Mouse (Mus musculus): ENCODE results near the gene Ppp1r13b. TPM values are rescaled to one million over a fixed set of nuclear protein-coding genes. Genes with fewer than 3 reads are reported as not detected.

Gene Ppp1r13b
- total and polyA plus RNA-seq, 2 experiments from 2014 or later: 11.2 to 18.2 TPM

DNA sequence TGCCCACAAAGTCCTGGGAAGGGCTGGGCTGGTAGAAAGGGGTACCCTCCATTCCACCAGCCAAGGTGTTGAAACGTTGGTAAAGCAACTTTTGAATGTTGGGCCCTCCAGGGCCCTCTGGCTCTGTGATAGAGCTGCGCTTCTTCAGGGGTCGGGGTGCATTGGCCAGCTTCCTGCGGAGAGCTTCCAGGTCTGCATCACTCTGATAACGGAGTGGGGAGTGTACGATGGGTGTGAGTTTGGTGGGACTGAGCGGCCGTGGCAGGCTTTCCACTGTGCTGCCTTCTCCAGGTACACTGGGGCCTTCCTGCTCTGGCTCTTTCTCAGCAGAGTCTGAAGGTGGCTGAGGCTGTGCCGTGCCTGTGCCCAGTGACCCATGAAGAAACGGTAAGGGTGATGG, 74.5 kb downstream of the Ppp1r13b start:
- no peak overlapping the region for H3K4me3 ChIP-seq (ENCODE audit: low read depth, low read length)
- H3K27ac ChIP-seq (ENCODE audit: low read depth): no peak overlapping the region
- no peak overlapping the region for H3K9ac ChIP-seq (replicated peaks; ENCODE audit: low read depth, low read length)
- TF ChIP-seq EP300 (IDR thresholded peaks at IDR 0.05; ENCODE audit: low read depth) (no peak), CTCF (IDR thresholded peaks at IDR 0.05; ENCODE audit: low read depth) (no peak)
- no peaks in the 10 kb centered on the region for H3K9me3 ChIP-seq (replicated peaks; ENCODE audit: control insufficient read depth, low read length)
- DNase-seq (ENCODE audit: low spot score) (no peak), ATAC-seq (ENCODE audit: insufficient read depth, low read depth) (no peak)
- no peak overlapping the region for H3K4me2 ChIP-seq (ENCODE audit: low read depth, low read length)
- WGBS: 80% methylated on average over 10 of the region's 10 CpGs
- H3K36me3 ChIP-seq (replicated peaks; ENCODE audit: control insufficient read depth, insufficient read depth, low read length): peaks cover 97% of the 10 kb centered on the region
- H3K4me1 ChIP-seq (ENCODE audit: control insufficient read depth, insufficient read depth): no peaks in the 10 kb centered on the region
- H3K27me3 ChIP-seq (ENCODE audit: control insufficient read depth, insufficient read depth, low read length): no peaks in the 10 kb centered on the region

- 80% methylated on average over 5 of the region's 5 CpGs for WGBS
- Histone ChIP-seq H3K4me1 (ENCODE audit: control insufficient read depth, insufficient read depth) (no peaks in the 10 kb centered on the region), H3K27me3 (ENCODE audit: control insufficient read depth, insufficient read depth, low read length) (no peaks in the 10 kb centered on the region), H3K27ac (ENCODE audit: low read depth) (no peak overlapping the region), H3K4me3 (ENCODE audit: low read depth, low read length) (no peak overlapping the region), H3K9me3 (replicated peaks; ENCODE audit: control insufficient read depth, low read length) (no peaks in the 10 kb centered on the region), H3K4me2 (ENCODE audit: low read depth, low read length) (no peak overlapping the region), H3K9ac (replicated peaks; ENCODE audit: low read depth, low read length) (no peak overlapping the region), H3K36me3 (replicated peaks; ENCODE audit: control insufficient read depth, insufficient read depth, low read length) (peaks cover 98% of the 10 kb centered on the region)
- TF ChIP-seq EP300 (IDR thresholded peaks at IDR 0.05; ENCODE audit: low read depth): no peak
- TF ChIP-seq CTCF (IDR thresholded peaks at IDR 0.05; ENCODE audit: low read depth): no peak
- ATAC-seq (ENCODE audit: insufficient read depth, low read depth): no peak
- DNase-seq (ENCODE audit: low spot score): no peak
Observed at GRCm38 (mm10) chr12:111832643-111833042, 75.3 kb downstream of the Ppp1r13b start.

GRCm38 (mm10) chr12:111830375-111830774, 77.5 kb downstream of the Ppp1r13b start:
- DNase-seq (ENCODE audit: low spot score): no peak
- no peaks in the 10 kb centered on the region for H3K27me3 ChIP-seq (ENCODE audit: control insufficient read depth, insufficient read depth, low read length)
- no peaks in the 10 kb centered on the region for H3K4me1 ChIP-seq (ENCODE audit: control insufficient read depth, insufficient read depth)
- no peak for ATAC-seq (ENCODE audit: insufficient read depth, low read depth)
- H3K4me3 ChIP-seq (ENCODE audit: low read depth, low read length): no peak overlapping the region
- no peak overlapping the region for H3K4me2 ChIP-seq (ENCODE audit: low read depth, low read length)
- no peak overlapping the region for H3K27ac ChIP-seq (ENCODE audit: low read depth)
- no peaks in the 10 kb centered on the region for H3K9me3 ChIP-seq (replicated peaks; ENCODE audit: control insufficient read depth, low read length)
- TF ChIP-seq CTCF (IDR thresholded peaks at IDR 0.05; ENCODE audit: low read depth) (no peak), EP300 (IDR thresholded peaks at IDR 0.05; ENCODE audit: low read depth) (no peak)
- H3K36me3 ChIP-seq (replicated peaks; ENCODE audit: control insufficient read depth, insufficient read depth, low read length): peaks cover 98% of the 10 kb centered on the region
- H3K9ac ChIP-seq (replicated peaks; ENCODE audit: low read depth, low read length): no peak overlapping the region
- WGBS: 84% methylated on average over 10 of the region's 10 CpGs

GRCm38 (mm10) chr12:111829954-111830353, 78.0 kb downstream of the Ppp1r13b start:
- TF ChIP-seq CTCF (IDR thresholded peaks at IDR 0.05; ENCODE audit: low read depth): no peak
- 86% methylated on average over 9 of the region's 9 CpGs for WGBS

GRCm38 (mm10) chr12:111829447-111829846, 78.5 kb downstream of the Ppp1r13b start:
- DNase-seq (ENCODE audit: low spot score): no peak
- no peak overlapping the region for H3K27ac ChIP-seq (ENCODE audit: low read depth)
- no peaks in the 10 kb centered on the region for H3K4me1 ChIP-seq (ENCODE audit: control insufficient read depth, insufficient read depth)
- 75% methylated on average over 5 of the region's 5 CpGs for WGBS
- no peak for TF ChIP-seq EP300 (IDR thresholded peaks at IDR 0.05; ENCODE audit: low read depth)
- no peak for TF ChIP-seq CTCF (IDR thresholded peaks at IDR 0.05; ENCODE audit: low read depth)
- no peak overlapping the region for H3K9ac ChIP-seq (replicated peaks; ENCODE audit: low read depth, low read length)
- no peaks in the 10 kb centered on the region for H3K9me3 ChIP-seq (replicated peaks; ENCODE audit: control insufficient read depth, low read length)
- no peak overlapping the region for H3K4me3 ChIP-seq (ENCODE audit: low read depth, low read length)
- no peak overlapping the region for H3K4me2 ChIP-seq (ENCODE audit: low read depth, low read length)
- no peaks in the 10 kb centered on the region for H3K27me3 ChIP-seq (ENCODE audit: control insufficient read depth, insufficient read depth, low read length)
- peaks cover 98% of the 10 kb centered on the region for H3K36me3 ChIP-seq (replicated peaks; ENCODE audit: control insufficient read depth, insufficient read depth, low read length)
- no peak for ATAC-seq (ENCODE audit: insufficient read depth, low read depth)

More at GRCm38 (mm10) chr12:111829954-111830353, 78.0 kb downstream of the Ppp1r13b start:
- Histone ChIP-seq H3K27ac (ENCODE audit: low read depth) (no peak overlapping the region), H3K9ac (replicated peaks; ENCODE audit: low read depth, low read length) (no peak overlapping the region), H3K4me3 (ENCODE audit: low read depth, low read length) (no peak overlapping the region), H3K4me2 (ENCODE audit: low read depth, low read length) (no peak overlapping the region), H3K9me3 (replicated peaks; ENCODE audit: control insufficient read depth, low read length) (no peaks in the 10 kb centered on the region), H3K36me3 (replicated peaks; ENCODE audit: control insufficient read depth, insufficient read depth, low read length) (peaks cover 98% of the 10 kb centered on the region), H3K4me1 (ENCODE audit: control insufficient read depth, insufficient read depth) (no peaks in the 10 kb centered on the region), H3K27me3 (ENCODE audit: control insufficient read depth, insufficient read depth, low read length) (no peaks in the 10 kb centered on the region)
- DNase-seq (ENCODE audit: low spot score): no peak
- ATAC-seq (ENCODE audit: insufficient read depth, low read depth): no peak

DNA sequence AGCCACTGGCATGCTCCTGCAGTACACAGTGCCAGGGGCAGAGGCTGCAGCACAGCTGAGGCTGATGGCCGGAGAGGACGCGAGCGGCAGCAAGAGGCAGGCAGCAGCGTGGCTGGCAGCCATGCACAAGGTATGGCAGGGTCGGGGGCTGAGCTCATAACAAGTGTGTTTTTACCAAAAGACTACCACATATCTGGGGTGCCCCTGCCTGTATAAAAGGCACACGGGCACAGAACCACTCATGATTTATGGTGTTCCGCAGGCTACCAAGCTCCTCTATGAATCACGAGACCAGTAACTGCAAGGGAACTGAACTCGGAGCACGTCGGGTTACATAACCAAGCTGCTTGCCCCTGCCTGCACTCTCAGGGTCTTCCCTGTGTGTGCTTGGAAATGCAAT, 80.4 kb downstream of the Ppp1r13b start:
- Histone ChIP-seq H3K4me1 (ENCODE audit: control insufficient read depth, insufficient read depth) (no peaks in the 10 kb centered on the region), H3K27me3 (ENCODE audit: control insufficient read depth, insufficient read depth, low read length) (no peaks in the 10 kb centered on the region), H3K36me3 (replicated peaks; ENCODE audit: control insufficient read depth, insufficient read depth, low read length) (peaks cover 92% of the 10 kb centered on the region), H3K9me3 (replicated peaks; ENCODE audit: control insufficient read depth, low read length) (no peaks in the 10 kb centered on the region), H3K27ac (ENCODE audit: low read depth) (no peak overlapping the region), H3K9ac (replicated peaks; ENCODE audit: low read depth, low read length) (no peak overlapping the region), H3K4me3 (ENCODE audit: low read depth, low read length) (no peak overlapping the region), H3K4me2 (ENCODE audit: low read depth, low read length) (no peak overlapping the region)
- ATAC-seq (ENCODE audit: insufficient read depth, low read depth) (no peak), DNase-seq (ENCODE audit: low spot score) (no peak)
- TF ChIP-seq EP300 (IDR thresholded peaks at IDR 0.05; ENCODE audit: low read depth) (no peak), CTCF (IDR thresholded peaks at IDR 0.05; ENCODE audit: low read depth) (no peak)
- WGBS: 92% methylated on average over 12 of the region's 12 CpGs
